Mouse (Mus musculus): ENCODE data around the gene Ttll8. TPM values are rescaled to one million over a fixed set of nuclear protein-coding genes. Genes with fewer than 3 reads are reported as not detected.

Ttll8 gene
- polyA plus RNA-seq, 1 experiment from 2014 or later = 0.17 TPM

DNA sequence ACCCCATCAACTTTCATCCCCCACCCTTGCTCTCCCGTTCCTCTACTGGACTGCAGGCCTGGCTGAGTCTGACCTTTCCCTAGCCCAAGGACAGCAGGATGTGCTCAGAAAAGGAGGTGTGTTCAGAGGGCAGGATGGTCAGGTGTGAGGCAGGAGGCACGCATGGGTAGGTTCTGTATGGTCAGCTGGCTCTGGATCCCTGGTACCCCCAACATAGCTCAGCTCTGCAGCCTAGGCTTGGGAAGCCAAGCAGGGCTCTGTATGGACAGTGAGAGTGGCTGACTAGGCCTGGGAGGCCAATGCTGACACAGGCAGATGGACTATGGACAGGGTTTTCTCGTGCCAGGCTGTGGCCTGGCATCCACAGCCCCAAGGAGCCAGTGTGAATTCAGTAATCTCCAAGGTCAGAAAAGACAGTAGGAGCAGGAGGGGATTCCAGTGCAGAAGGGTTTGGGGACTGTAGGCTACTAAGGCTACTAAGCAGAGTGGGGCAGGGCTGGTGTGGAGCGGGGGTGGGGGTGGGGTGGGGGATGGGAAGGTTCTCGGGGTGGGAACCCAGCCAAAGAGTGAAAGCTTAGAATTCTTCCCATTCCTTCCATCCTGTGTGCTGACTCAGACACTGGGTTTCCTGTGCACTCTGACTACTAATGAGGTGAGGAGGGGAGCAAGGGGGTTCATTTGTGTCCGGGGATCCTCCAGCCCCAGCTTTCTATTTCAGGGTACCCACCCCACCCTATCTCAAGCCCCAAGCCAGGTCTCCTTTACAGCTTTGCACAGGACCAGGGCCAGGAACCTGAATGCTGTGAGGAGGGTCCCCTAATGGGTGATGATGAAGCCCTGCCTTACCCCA is 99.9 kb downstream of the Ttll8 start:
- Histone ChIP-seq H3K9ac (no peak overlapping the region), H3K9me3 (no peaks in the 10 kb centered on the region), H3K27me3 (replicated peaks) (no peaks in the 10 kb centered on the region), H3K4me1 (no peaks in the 10 kb centered on the region), H3K36me3 (replicated peaks) (no peaks in the 10 kb centered on the region), H3K27ac (no peak overlapping the region), H3K4me2 (no peak overlapping the region), H3K4me3 (no peak overlapping the region)
- WGBS = 52% methylated on average over 6 of the region's 6 CpGs
- ATAC-seq (replicated peaks) = no peak

DNA sequence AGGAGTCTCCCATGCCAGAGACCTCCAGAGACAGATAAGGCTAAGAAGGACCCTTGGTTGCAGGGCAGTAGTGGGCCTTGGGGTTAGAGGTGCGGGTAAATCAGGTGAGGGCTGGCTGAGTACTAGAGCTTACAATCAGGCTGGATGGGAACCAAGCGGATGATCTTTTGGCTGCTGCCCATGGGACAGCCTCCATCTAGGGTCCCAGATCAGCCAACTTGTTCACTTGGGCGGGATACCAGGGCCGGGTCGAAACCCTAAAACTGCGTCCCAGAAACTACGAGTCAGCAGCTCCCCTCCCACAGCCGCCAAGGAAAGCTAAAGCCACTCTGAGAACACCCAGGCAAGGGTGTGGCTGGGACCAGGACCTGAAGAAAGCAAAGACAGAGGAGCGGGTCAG is 101.1 kb downstream of the Ttll8 start:
- no peak overlapping the region for H3K9ac ChIP-seq
- H3K4me3 ChIP-seq = no peak overlapping the region
- H3K4me1 ChIP-seq = no peaks in the 10 kb centered on the region
- H3K4me2 ChIP-seq = no peak overlapping the region
- no peaks in the 10 kb centered on the region for H3K27me3 ChIP-seq (replicated peaks)
- no peaks in the 10 kb centered on the region for H3K36me3 ChIP-seq (replicated peaks)
- ATAC-seq (replicated peaks) = no peak
- WGBS = 91% methylated on average over 9 of the region's 9 CpGs
- no peaks in the 10 kb centered on the region for H3K9me3 ChIP-seq
- H3K27ac ChIP-seq = no peak overlapping the region

DNA sequence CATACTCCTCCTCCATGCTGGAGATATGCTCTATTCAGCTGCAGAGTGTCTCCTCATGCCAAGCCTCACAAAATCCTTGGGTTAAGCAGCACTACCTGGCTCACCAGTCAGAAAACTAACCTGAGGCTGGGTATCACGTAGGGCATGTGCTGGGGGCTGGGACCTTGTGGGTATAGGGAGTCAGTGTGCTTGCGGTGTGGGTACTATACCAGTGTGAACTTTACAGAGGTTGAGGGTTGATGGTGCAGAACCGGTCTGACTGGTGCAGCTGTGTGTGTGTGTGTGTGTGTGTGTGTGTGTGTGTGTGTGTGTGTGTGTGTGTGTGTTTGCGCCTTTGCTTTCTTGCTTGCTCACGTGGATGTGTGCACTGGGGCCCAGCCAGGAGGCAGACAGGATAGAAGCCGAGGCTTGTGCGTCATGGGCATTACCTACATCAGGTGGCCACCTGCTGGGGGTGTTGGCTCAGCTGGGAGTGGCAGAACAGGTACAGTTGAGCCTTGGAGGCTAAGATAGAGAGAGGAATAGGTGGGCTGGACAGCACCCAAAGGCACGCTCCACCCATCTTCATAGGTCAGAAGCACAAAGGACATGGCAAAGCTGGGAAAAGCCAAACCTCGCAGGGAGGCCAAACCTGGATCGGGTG is 102.6 kb downstream of the Ttll8 start:
- H3K9ac ChIP-seq = no peak overlapping the region
- H3K27me3 ChIP-seq (replicated peaks) = no peaks in the 10 kb centered on the region
- WGBS = 88% methylated on average over 10 of the region's 10 CpGs
- ATAC-seq (replicated peaks) = no peak
- H3K4me3 ChIP-seq = no peak overlapping the region
- H3K4me2 ChIP-seq = no peak overlapping the region
- H3K27ac ChIP-seq = no peak overlapping the region
- H3K4me1 ChIP-seq = no peaks in the 10 kb centered on the region
- no peaks in the 10 kb centered on the region for H3K9me3 ChIP-seq
- H3K36me3 ChIP-seq (replicated peaks) = no peaks in the 10 kb centered on the region

DNA sequence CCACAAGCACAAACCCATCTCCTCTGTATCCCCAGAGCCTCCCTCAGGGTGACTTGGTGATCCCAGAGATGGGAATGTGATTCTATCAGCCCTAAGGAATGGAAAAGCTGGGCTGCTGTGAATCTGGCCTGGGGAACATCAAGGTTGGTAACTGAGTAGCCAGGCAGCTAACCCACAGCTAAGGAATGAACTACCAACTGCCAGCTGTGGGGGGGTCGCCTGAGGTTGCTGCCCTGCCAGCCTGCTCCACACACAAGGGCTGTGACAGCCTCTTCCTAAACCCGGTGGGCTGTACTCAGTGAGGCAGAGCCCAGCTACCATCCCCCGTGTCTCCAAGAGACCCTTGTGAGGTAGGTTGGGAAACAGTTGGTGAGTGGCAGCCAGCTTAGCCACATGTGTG is 103.1 kb downstream of the Ttll8 start:
- H3K36me3 ChIP-seq (replicated peaks) = no peaks in the 10 kb centered on the region
- 54% methylated on average over 3 of the region's 3 CpGs for WGBS
- H3K27ac ChIP-seq = no peak overlapping the region
- no peaks in the 10 kb centered on the region for H3K4me1 ChIP-seq
- no peak for ATAC-seq (replicated peaks)
- H3K27me3 ChIP-seq (replicated peaks) = no peaks in the 10 kb centered on the region
- no peak overlapping the region for H3K9ac ChIP-seq
- no peaks in the 10 kb centered on the region for H3K9me3 ChIP-seq
- H3K4me2 ChIP-seq = no peak overlapping the region
- H3K4me3 ChIP-seq = no peak overlapping the region

DNA sequence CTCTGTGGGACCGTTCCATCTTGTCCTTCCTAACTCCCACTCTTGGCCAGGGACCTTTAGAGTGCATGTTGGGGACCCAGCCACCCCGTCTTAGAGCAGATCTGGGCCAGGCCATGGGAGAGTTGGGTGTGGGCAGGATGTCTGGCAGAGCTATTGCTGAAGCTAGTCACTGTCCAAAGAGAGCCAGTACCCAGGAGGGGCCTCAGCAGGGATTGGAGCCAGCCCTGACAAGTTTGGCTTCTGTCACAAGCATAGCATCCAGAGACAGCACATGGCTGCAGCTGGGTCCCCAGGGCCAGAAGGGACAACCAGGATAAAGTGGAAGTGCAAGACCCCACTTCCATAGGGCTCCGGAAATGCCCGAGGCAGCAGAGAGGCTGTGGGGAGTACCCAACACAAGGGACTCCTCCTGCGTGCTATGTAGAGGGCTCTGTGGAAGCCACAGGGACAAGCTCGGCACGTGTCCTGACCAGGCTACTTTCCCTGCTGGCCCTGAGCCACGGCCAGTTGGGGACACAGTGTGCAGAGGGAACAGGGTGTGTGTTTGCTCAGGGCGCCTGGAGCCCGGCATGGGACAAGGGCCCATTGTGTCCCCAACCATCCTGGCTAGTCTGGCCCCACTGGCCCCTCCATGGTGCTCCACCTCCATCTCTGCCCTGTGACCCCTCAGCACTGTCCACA is 103.9 kb downstream of the Ttll8 start:
- 58% methylated on average over 10 of the region's 10 CpGs for WGBS

DNA sequence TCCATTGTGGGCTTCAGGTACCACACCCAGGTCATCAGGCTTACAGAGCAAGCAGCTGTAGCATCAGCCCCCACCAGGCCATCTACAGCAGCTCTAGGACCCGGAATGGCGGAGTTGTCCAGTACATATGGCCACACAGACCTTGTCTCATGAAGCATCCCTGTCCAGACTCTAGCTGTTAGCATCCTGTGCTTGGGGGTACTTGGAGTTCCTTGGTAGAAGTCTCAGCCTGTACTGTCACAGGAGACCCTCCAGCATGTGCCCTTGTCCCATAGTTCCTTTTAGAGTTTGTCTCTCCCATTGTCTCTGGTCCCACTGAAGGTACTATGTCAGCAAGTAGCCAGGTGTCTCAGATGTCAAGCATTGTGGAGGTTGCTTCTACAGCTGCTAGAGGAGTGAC is 104.6 kb downstream of the Ttll8 start:
- WGBS = 80% methylated on average over 2 of the region's 2 CpGs
- H3K9ac ChIP-seq = no peak overlapping the region
- H3K9me3 ChIP-seq = no peaks in the 10 kb centered on the region
- H3K27me3 ChIP-seq (replicated peaks) = no peaks in the 10 kb centered on the region
- no peak for ATAC-seq (replicated peaks)
- no peaks in the 10 kb centered on the region for H3K4me1 ChIP-seq
- H3K4me3 ChIP-seq = no peak overlapping the region
- no peak overlapping the region for H3K27ac ChIP-seq
- no peaks in the 10 kb centered on the region for H3K36me3 ChIP-seq (replicated peaks)
- H3K4me2 ChIP-seq = no peak overlapping the region

More for the DNA sequence above, 103.9 kb downstream of the Ttll8 start:
- Histone ChIP-seq H3K4me3 (no peak overlapping the region), H3K27ac (no peak overlapping the region), H3K27me3 (replicated peaks) (no peaks in the 10 kb centered on the region), H3K9me3 (no peaks in the 10 kb centered on the region), H3K36me3 (replicated peaks) (no peaks in the 10 kb centered on the region), H3K4me2 (no peak overlapping the region), H3K9ac (no peak overlapping the region), H3K4me1 (no peaks in the 10 kb centered on the region)
- no peak for ATAC-seq (replicated peaks)

DNA sequence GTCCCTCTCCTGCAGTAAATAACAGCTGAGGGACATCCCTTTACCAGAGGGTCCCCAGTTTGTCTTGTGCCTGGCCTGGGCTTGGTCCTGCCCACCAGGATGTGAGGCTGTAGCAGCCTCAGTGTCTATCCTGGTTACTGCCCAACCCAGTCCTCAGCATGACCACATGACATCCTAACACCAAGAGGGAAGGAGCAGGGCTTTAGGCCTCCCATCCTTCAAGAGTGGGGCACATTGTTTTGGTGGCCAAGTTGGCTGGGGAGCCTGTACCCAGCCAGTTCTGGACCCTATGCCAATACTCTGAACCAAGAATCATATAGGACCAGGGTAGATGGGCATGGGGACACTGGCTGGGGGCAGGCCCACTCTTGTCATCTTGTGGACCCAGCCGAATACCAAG is 105.6 kb downstream of the Ttll8 start:
- no peaks in the 10 kb centered on the region for H3K9me3 ChIP-seq
- no peak overlapping the region for H3K4me3 ChIP-seq
- H3K4me1 ChIP-seq = no peaks in the 10 kb centered on the region
- no peaks in the 10 kb centered on the region for H3K36me3 ChIP-seq (replicated peaks)
- no peak overlapping the region for H3K27ac ChIP-seq
- ATAC-seq (replicated peaks) = no peak
- no peak overlapping the region for H3K9ac ChIP-seq
- no peak overlapping the region for H3K4me2 ChIP-seq
- H3K27me3 ChIP-seq (replicated peaks) = no peaks in the 10 kb centered on the region
- WGBS = 96% methylated on average over 1 of the region's 1 CpGs

DNA sequence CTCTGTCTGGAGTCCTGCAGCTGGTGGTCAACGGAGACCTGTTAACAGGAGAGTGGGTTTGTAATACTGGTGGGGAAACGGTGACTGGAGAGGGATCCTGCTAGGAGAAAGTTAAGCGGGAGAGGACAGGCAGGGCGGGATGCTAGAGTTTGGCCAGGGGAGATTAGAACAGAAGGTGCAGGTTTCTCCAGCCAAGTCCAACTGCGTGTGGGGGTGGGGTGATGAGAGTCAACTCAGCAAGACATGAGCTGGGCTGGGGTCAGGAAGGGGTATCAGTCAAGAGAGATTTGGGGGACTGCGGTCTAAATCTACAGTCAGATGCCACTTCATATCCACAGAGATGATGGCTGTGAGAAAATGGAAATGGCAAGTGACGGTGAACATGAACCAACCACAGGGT is 109.3 kb downstream of the Ttll8 start:
- H3K27me3 ChIP-seq (replicated peaks) = no peaks in the 10 kb centered on the region
- no peak overlapping the region for H3K4me2 ChIP-seq
- no peak for ATAC-seq (replicated peaks)
- H3K27ac ChIP-seq = no peak overlapping the region
- no peaks in the 10 kb centered on the region for H3K4me1 ChIP-seq
- H3K9me3 ChIP-seq = no peaks in the 10 kb centered on the region
- H3K36me3 ChIP-seq (replicated peaks) = no peaks in the 10 kb centered on the region
- H3K9ac ChIP-seq = no peak overlapping the region
- 90% methylated on average over 7 of the region's 7 CpGs for WGBS
- H3K4me3 ChIP-seq = no peak overlapping the region

DNA sequence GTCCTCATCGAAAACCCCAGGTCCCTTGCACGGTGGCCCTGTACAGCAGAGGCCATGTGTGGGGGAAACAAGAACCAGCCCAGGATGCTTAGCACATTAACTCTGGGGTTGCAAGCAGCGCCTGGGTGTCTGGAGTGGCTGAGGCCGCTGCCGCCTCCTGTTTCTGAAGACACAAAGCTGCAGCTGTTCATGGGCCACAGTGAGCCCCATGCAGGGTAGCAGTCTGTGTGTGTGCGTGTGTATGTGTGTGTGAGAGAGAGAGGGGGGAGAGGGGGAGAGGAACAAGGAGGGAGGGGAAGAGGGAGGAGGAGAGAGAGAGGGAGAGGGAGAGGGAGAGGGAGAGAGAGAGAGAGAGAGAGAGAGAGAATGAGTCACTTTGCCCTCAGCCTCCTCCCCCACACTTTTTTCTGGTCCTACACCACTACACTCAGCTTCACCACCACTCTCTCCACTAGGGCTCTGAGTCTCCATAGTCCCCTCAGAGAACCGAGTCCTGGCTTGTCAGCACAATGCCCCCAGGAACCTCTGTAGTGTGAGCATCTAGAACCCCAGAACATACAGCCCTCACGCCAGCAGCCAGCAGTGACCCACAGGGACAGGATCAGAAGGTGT is 110.6 kb downstream of the Ttll8 start:
- Histone ChIP-seq H3K9me3 (no peaks in the 10 kb centered on the region), H3K4me3 (no peak overlapping the region), H3K4me1 (peaks cover 8% of the 10 kb centered on the region), H3K36me3 (replicated peaks) (no peaks in the 10 kb centered on the region), H3K27ac (no peak overlapping the region), H3K9ac (no peak overlapping the region), H3K4me2 (no peak overlapping the region), H3K27me3 (replicated peaks) (no peaks in the 10 kb centered on the region)
- WGBS = 44% methylated on average over 8 of the region's 8 CpGs
- no peak for ATAC-seq (replicated peaks)

DNA sequence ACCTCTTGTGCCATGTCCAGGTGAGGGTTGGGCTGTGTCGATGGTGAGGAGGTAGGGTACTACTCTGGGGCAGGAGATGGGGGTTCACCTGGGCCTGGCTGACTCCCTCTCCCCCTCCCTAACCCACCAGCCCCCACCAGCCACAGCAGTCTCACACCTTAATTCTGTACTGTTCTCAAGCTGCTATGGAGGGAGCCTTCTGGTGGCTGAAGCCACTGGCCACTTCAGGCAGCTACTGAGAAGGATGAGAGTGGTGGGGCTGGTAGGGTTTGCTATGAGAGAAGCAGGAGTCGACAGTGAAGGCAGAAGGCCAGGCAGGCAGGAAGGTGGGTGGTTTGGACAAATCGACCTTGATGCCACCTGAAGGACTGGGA is 111.9 kb downstream of the Ttll8 start:
- Histone ChIP-seq H3K27me3 (replicated peaks) (no peaks in the 10 kb centered on the region), H3K4me3 (no peak overlapping the region), H3K4me2 (no peak overlapping the region), H3K9ac (no peak overlapping the region), H3K36me3 (replicated peaks) (no peaks in the 10 kb centered on the region), H3K9me3 (no peaks in the 10 kb centered on the region), H3K27ac (no peak overlapping the region), H3K4me1 (peaks cover 17% of the 10 kb centered on the region)
- ATAC-seq (replicated peaks) = no peak
- 89% methylated on average over 3 of the region's 3 CpGs for WGBS

DNA sequence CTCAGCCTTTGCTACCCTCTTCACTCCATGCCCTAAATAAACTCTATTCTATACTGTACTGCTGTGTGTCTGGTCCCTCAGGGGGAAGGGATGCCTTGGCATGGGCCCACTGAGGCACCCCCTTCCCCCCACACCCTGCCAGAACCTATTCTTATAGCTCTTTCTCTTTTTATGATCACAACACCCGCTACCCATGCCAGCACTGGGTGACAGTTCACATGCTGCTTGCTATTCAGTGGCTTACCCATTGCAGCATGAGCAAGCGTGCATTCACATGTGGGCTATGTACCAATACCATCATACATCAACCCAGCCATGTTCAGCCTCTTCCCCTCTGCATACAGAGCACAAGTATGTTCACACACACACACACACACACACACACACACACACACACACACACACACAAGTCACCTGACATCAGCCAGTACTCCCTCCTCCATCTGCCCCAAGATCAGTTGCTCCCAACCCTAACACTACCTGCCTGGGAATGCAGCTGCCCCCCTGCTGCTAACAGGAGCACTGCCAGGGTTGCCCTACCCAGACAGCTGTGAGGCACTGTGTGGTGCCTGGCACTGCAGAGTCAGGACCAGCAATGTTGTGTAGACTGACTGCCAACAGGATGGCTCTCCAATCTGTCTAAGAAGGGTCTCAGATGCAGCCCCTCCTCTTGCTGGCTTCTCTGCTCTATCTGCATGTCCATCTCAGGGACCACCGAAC is 112.5 kb downstream of the Ttll8 start:
- Histone ChIP-seq H3K4me2 (no peak overlapping the region), H3K9ac (no peak overlapping the region), H3K4me3 (no peak overlapping the region), H3K36me3 (replicated peaks) (no peaks in the 10 kb centered on the region), H3K9me3 (no peaks in the 10 kb centered on the region), H3K27ac (no peak overlapping the region), H3K27me3 (replicated peaks) (no peaks in the 10 kb centered on the region), H3K4me1 (peaks cover 20% of the 10 kb centered on the region)
- no peak for ATAC-seq (replicated peaks)
- WGBS = 84% methylated on average over 3 of the region's 3 CpGs

DNA sequence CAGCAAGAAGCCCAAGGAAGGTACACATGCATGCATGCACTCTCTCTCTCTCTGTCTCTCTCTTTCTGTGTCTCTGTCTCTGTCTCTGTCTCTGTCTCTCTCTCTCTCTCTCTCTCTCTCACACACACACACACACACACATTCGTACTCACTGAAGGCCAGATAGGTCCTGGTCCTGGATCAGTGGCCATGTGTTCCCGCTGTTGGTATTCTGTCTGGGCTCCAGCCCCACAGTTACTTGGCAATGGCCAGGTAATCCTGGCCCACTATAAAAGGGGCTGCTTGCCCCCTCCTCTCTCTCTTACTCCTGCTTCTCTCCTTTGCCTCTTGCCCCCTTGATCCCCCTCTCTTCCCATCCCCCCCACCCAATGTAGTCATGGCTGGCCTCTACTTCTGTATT is 113.1 kb downstream of the Ttll8 start:
- Histone ChIP-seq H3K9me3 (no peaks in the 10 kb centered on the region), H3K27me3 (replicated peaks) (no peaks in the 10 kb centered on the region), H3K27ac (no peak overlapping the region), H3K4me2 (no peak overlapping the region), H3K4me3 (no peak overlapping the region), H3K36me3 (replicated peaks) (no peaks in the 10 kb centered on the region), H3K9ac (no peak overlapping the region), H3K4me1 (peaks cover 23% of the 10 kb centered on the region)
- ATAC-seq (replicated peaks) = no peak
- WGBS = 95% methylated on average over 2 of the region's 2 CpGs
